Mouse (Mus musculus): Measurements from ENCODE around the gene Iscu. TPM values are rescaled to one million over a fixed set of nuclear protein-coding genes. Genes with fewer than 3 reads are reported as not detected.

The Iscu gene
- total RNA-seq, 1 experiment = 78.4 TPM

DNA sequence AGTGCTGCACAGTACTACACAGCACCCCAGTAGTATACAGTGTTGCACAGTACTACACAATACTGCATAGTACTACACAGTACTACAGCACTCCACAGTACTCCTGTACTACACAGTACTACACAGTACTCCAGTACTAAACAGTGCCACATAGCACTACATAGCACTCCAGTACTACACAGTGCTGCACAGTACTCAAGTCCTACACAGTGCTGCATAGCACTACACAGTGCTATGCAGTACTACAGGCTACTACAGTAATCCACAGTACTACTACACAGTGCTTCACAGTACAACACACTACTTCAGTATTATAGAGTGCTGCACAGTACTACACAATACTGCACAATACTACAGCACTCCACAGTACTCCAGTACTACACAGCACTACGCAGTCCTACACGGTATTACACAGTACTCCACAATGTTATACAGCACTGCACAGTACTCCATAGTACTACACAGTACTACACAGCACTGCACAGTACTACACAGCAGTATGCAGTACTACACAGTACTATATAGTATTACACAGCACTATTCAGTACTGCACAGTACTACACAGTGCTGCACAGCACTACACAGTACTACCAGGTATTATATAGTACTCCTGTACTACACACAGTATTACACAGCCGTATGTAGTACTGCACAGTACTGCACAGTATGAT lies 7.7 kb downstream of the Iscu start:
- peaks cover 13% of the 10 kb centered on the region for H3K36me3 ChIP-seq (ENCODE audit: control insufficient read depth, insufficient read depth, low read length, poor library complexity, severe bottlenecking)
- TF ChIP-seq ZNF384 (IDR thresholded peaks at IDR 0.05; ENCODE audit: low read depth, low read length) (no peak), MAFK (IDR thresholded peaks at IDR 0.05; ENCODE audit: insufficient read depth, low read depth, low read length) (no peak), HCFC1 (IDR thresholded peaks at IDR 0.05; ENCODE audit: borderline replicate concordance, insufficient read depth, low read length) (no peak), ZC3H11A (IDR thresholded peaks at IDR 0.05; ENCODE audit: borderline replicate concordance, low read depth, low read length) (no peak), CHD2 (IDR thresholded peaks at IDR 0.05; ENCODE audit: low read depth, low read length) (no peak)
- H3K27ac ChIP-seq (ENCODE audit: insufficient read depth, low read depth, low read length, poor library complexity, severe bottlenecking) = no peak overlapping the region
- no peak overlapping the region for H3K4me3 ChIP-seq (ENCODE audit: insufficient read depth in 1 of 2, low read depth in 1 of 2, low read length in 2 of 2, poor library complexity in 1 of 2, severe bottlenecking in 1 of 2)
- H3K4me1 ChIP-seq (ENCODE audit: control insufficient read depth in 2 of 2, insufficient read depth in 2 of 2, low read length in 2 of 2, poor library complexity in 1 of 2) = no peaks in the 10 kb centered on the region
- H3K9me3 ChIP-seq (ENCODE audit: control insufficient read depth, insufficient read depth, low read depth, low read length) = no peaks in the 10 kb centered on the region
- DNase-seq (ENCODE audit: low read depth, low spot score) = no peak
- in situ Hi-C loops (cut with MboI; ENCODE audit: low sequenced_read_pairs in 2 of 2, unreplicated experiment in 2 of 2) = no loop called here
- no peak overlapping the region for H3K9ac ChIP-seq (ENCODE audit: insufficient read depth, low read depth, low read length, poor library complexity, severe bottlenecking)

GRCm38 (mm10) chr5:113780763-113781162 lies 8.2 kb downstream of the Iscu start:
- H3K4me1 ChIP-seq (ENCODE audit: control insufficient read depth in 2 of 2, insufficient read depth in 2 of 2, low read length in 2 of 2, poor library complexity in 1 of 2) = no peaks in the 10 kb centered on the region
- no peak for DNase-seq (ENCODE audit: low read depth, low spot score)
- TF ChIP-seq ZNF384 (IDR thresholded peaks at IDR 0.05; ENCODE audit: low read depth, low read length) (no peak), ZC3H11A (IDR thresholded peaks at IDR 0.05; ENCODE audit: borderline replicate concordance, low read depth, low read length) (no peak), HCFC1 (IDR thresholded peaks at IDR 0.05; ENCODE audit: borderline replicate concordance, insufficient read depth, low read length) (no peak), CHD2 (IDR thresholded peaks at IDR 0.05; ENCODE audit: low read depth, low read length) (no peak), MAFK (IDR thresholded peaks at IDR 0.05; ENCODE audit: insufficient read depth, low read depth, low read length) (no peak)
- no peak overlapping the region for H3K9ac ChIP-seq (ENCODE audit: insufficient read depth, low read depth, low read length, poor library complexity, severe bottlenecking)
- no peak overlapping the region for H3K4me3 ChIP-seq (ENCODE audit: insufficient read depth in 1 of 2, low read depth in 1 of 2, low read length in 2 of 2, poor library complexity in 1 of 2, severe bottlenecking in 1 of 2)
- H3K9me3 ChIP-seq (ENCODE audit: control insufficient read depth, insufficient read depth, low read depth, low read length) = no peaks in the 10 kb centered on the region
- H3K27ac ChIP-seq (ENCODE audit: insufficient read depth, low read depth, low read length, poor library complexity, severe bottlenecking) = no peak overlapping the region
- in situ Hi-C loops (cut with MboI; ENCODE audit: low sequenced_read_pairs in 2 of 2, unreplicated experiment in 2 of 2) = no loop called here
- H3K36me3 ChIP-seq (ENCODE audit: control insufficient read depth, insufficient read depth, low read length, poor library complexity, severe bottlenecking) = peaks cover 9% of the 10 kb centered on the region

- H3K27ac ChIP-seq (ENCODE audit: insufficient read depth, low read depth, low read length, poor library complexity, severe bottlenecking) = no peak overlapping the region
- H3K4me1 ChIP-seq (ENCODE audit: control insufficient read depth in 2 of 2, insufficient read depth in 2 of 2, low read length in 2 of 2, poor library complexity in 1 of 2) = no peaks in the 10 kb centered on the region
- no peaks in the 10 kb centered on the region for H3K9me3 ChIP-seq (ENCODE audit: control insufficient read depth, insufficient read depth, low read depth, low read length)
- DNase-seq (ENCODE audit: low read depth, low spot score) = no peak
- H3K4me3 ChIP-seq (ENCODE audit: insufficient read depth in 1 of 2, low read depth in 1 of 2, low read length in 2 of 2, poor library complexity in 1 of 2, severe bottlenecking in 1 of 2) = no peak overlapping the region
- in situ Hi-C loops (cut with MboI; ENCODE audit: low sequenced_read_pairs in 2 of 2, unreplicated experiment in 2 of 2) = no loop called here
- TF ChIP-seq ZC3H11A (IDR thresholded peaks at IDR 0.05; ENCODE audit: borderline replicate concordance, low read depth, low read length) (no peak), CHD2 (IDR thresholded peaks at IDR 0.05; ENCODE audit: low read depth, low read length) (no peak), ZNF384 (IDR thresholded peaks at IDR 0.05; ENCODE audit: low read depth, low read length) (no peak), HCFC1 (IDR thresholded peaks at IDR 0.05; ENCODE audit: borderline replicate concordance, insufficient read depth, low read length) (no peak), MAFK (IDR thresholded peaks at IDR 0.05; ENCODE audit: insufficient read depth, low read depth, low read length) (no peak)
- peaks cover 5% of the 10 kb centered on the region; the same call in 1 of the 2 replicates for H3K36me3 ChIP-seq (ENCODE audit: control insufficient read depth, insufficient read depth, low read length, poor library complexity, severe bottlenecking)
- no peak overlapping the region for H3K9ac ChIP-seq (ENCODE audit: insufficient read depth, low read depth, low read length, poor library complexity, severe bottlenecking)
Measured at GRCm38 (mm10) chr5:113781254-113781653, 8.7 kb downstream of the Iscu start.

GRCm38 (mm10) chr5:113781875-113782274 lies 9.3 kb downstream of the Iscu start:
- in situ Hi-C loops (cut with MboI; ENCODE audit: low sequenced_read_pairs in 2 of 2, unreplicated experiment in 2 of 2) = no loop called here
- Histone ChIP-seq H3K4me1 (ENCODE audit: control insufficient read depth in 2 of 2, insufficient read depth in 2 of 2, low read length in 2 of 2, poor library complexity in 1 of 2) (no peaks in the 10 kb centered on the region), H3K9ac (ENCODE audit: insufficient read depth, low read depth, low read length, poor library complexity, severe bottlenecking) (no peak overlapping the region), H3K9me3 (ENCODE audit: control insufficient read depth, insufficient read depth, low read depth, low read length) (no peaks in the 10 kb centered on the region), H3K27ac (ENCODE audit: insufficient read depth, low read depth, low read length, poor library complexity, severe bottlenecking) (no peak overlapping the region), H3K36me3 (ENCODE audit: control insufficient read depth, insufficient read depth, low read length, poor library complexity, severe bottlenecking) (peaks cover 2% of the 10 kb centered on the region; the same call in 1 of the 2 replicates), H3K4me3 (ENCODE audit: insufficient read depth in 1 of 2, low read depth in 1 of 2, low read length in 2 of 2, poor library complexity in 1 of 2, severe bottlenecking in 1 of 2) (no peak overlapping the region)
- peak; percentile 87 for TF ChIP-seq ZNF384 (IDR thresholded peaks at IDR 0.05; ENCODE audit: low read depth, low read length)
- TF ChIP-seq HCFC1 (IDR thresholded peaks at IDR 0.05; ENCODE audit: borderline replicate concordance, insufficient read depth, low read length) = no peak
- no peak for TF ChIP-seq MAFK (IDR thresholded peaks at IDR 0.05; ENCODE audit: insufficient read depth, low read depth, low read length)
- no peak for TF ChIP-seq ZC3H11A (IDR thresholded peaks at IDR 0.05; ENCODE audit: borderline replicate concordance, low read depth, low read length)
- no peak for DNase-seq (ENCODE audit: low read depth, low spot score)

All from ES-E14 (cell line).